In genomic region chr7:112180235-112180705, GRCm38 (mm10) we compare ENCODE assay signal across 9 mouse cellular contexts. TPM values are rescaled to one million over a fixed set of nuclear protein-coding genes. Genes with fewer than 3 reads are reported as not detected.
DNase-seq lines count a peak whose midpoint lies in the region; ATAC-seq and TF ChIP-seq lines count a peak whose summit lies in the region.
"Had no signal": no experiment of that assay in that cellular context is flagged by ENCODE, and none has a peak within 500 bp of the region (broad histone marks: within the 10 kb centered on the region; RNA-seq: fewer than 3 reads in every experiment).

No protein-coding gene starts in this region.

- H3K9me3 ChIP-seq in forebrain, embryonic 12.5 days = no peaks in the 10 kb centered on the region
- H3K9me3 ChIP-seq in heart, postnatal 0 days (replicated peaks; ENCODE audit: control insufficient read depth, low read length) = no peaks in the 10 kb centered on the region
- H3K9me3 ChIP-seq in liver, embryonic 14.5 days (ENCODE audit: control insufficient read depth, low read length) = no peaks in the 10 kb centered on the region
- no peaks in the 10 kb centered on the region for H3K9me3 ChIP-seq in neural tube, embryonic 12.5 days
- no peaks in the 10 kb centered on the region for H3K9me3 ChIP-seq in stomach, postnatal 0 days (ENCODE audit: control insufficient read depth, low read length)

- no peaks in the 10 kb centered on the region for H3K36me3 ChIP-seq in forebrain, embryonic 12.5 days (replicated peaks)
- no peaks in the 10 kb centered on the region for H3K36me3 ChIP-seq in heart, postnatal 0 days (replicated peaks; ENCODE audit: control insufficient read depth, insufficient read depth, low read length)
- H3K36me3 ChIP-seq in liver, embryonic 14.5 days (replicated peaks; ENCODE audit: control insufficient read depth, insufficient read depth, low read depth) = no peaks in the 10 kb centered on the region
- no peaks in the 10 kb centered on the region for H3K36me3 ChIP-seq in neural tube, embryonic 12.5 days
- no peaks in the 10 kb centered on the region for H3K36me3 ChIP-seq in stomach, postnatal 0 days (ENCODE audit: control insufficient read depth, insufficient read depth, low read length)

- ATAC-seq in CD4-positive, CD25-positive, alpha-beta regulatory T cell, adult 4 months = peak; percentile 87
- peak; percentile 72 for ATAC-seq in forebrain, embryonic 12.5 days (ENCODE audit: low FRiP score)
- peak; percentile 85 for ATAC-seq in heart, postnatal 0 days (ENCODE audit: insufficient read depth, low read depth)
- ATAC-seq in liver, embryonic 14.5 days (ENCODE audit: insufficient read depth) = peak; percentile 61; the same call in 1 of the 2 replicates
- peak; percentile 77 for ATAC-seq in neural tube, embryonic 12.5 days (ENCODE audit: low FRiP score, low read depth)
- ATAC-seq in stomach, postnatal 0 days (ENCODE audit: low FRiP score, low TSS enrichment) = peak; percentile 88

- DNase-seq in c-Kit-positive CD71-negative TER-119-negative erythroid progenitor cells, embryonic 14.5 days (ENCODE audit: low read depth) = peak; percentile 51
- DNase-seq in heart, postnatal 0 days (ENCODE audit: low spot score) = peak; percentile 95
- DNase-seq in kidney, postnatal 36 days = peak; percentile 84 to 90
- DNase-seq in liver, embryonic 14.5 days (ENCODE audit: low read depth in 3 of 3, low spot score in 3 of 3) = peak; percentile 33 to 42 (median 42)
- DNase-seq in stomach, postnatal 0 days (ENCODE audit: low spot score) = peak; percentile 89

- 0 out of 2 replicates have a peak overlapping the region, but pooled peaks have one; percentile 19 for H3K4me2 ChIP-seq in forebrain, embryonic 12.5 days
- H3K4me2 ChIP-seq in heart, postnatal 0 days (ENCODE audit: low read depth, low read length) = peak overlapping the region; percentile 55
- H3K4me2 ChIP-seq in liver, embryonic 14.5 days (ENCODE audit: low read depth) = no peak overlapping the region
- H3K4me2 ChIP-seq in neural tube, embryonic 12.5 days (replicated peaks) = peak overlapping the region; percentile 38
- peak overlapping the region; percentile 39; the same call in 1 of the 2 replicates for H3K4me2 ChIP-seq in stomach, postnatal 0 days (replicated peaks; ENCODE audit: low read depth)

- WGBS in forebrain, embryonic 12.5 days = 16% methylated on average over 7 of the region's 10 CpGs
- 3% methylated on average over 10 of the region's 10 CpGs for WGBS in heart, postnatal 0 days
- 11% methylated on average over 7 of the region's 10 CpGs for WGBS in liver, embryonic 14.5 days (ENCODE audit: insufficient replicate concordance)
- 15% methylated on average over 7 of the region's 10 CpGs for WGBS in neural tube, embryonic 12.5 days
- 3% methylated on average over 9 of the region's 10 CpGs for WGBS in stomach, postnatal 0 days

- peaks cover 6% of the 10 kb centered on the region; the same call in 1 of the 2 replicates for H3K27me3 ChIP-seq in forebrain, embryonic 12.5 days
- H3K27me3 ChIP-seq in heart, postnatal 0 days (ENCODE audit: control insufficient read depth, insufficient read depth, low read length) = no peaks in the 10 kb centered on the region
- no peaks in the 10 kb centered on the region for H3K27me3 ChIP-seq in liver, embryonic 14.5 days (ENCODE audit: control insufficient read depth, insufficient read depth, low read length)
- H3K27me3 ChIP-seq in neural tube, embryonic 12.5 days (replicated peaks) = no peaks in the 10 kb centered on the region
- no peaks in the 10 kb centered on the region for H3K27me3 ChIP-seq in stomach, postnatal 0 days (ENCODE audit: control insufficient read depth, insufficient read depth, low read length)

- H3K27ac ChIP-seq in forebrain, embryonic 12.5 days = no peak overlapping the region
- H3K27ac ChIP-seq in heart, postnatal 0 days (ENCODE audit: low read depth) = no peak overlapping the region
- H3K27ac ChIP-seq in liver, embryonic 14.5 days = no peak overlapping the region
- no peak overlapping the region for H3K27ac ChIP-seq in neural tube, embryonic 12.5 days
- H3K27ac ChIP-seq in stomach, postnatal 0 days (replicated peaks) = peak overlapping the region; percentile 46; the same call in 1 of the 2 replicates

- H3K4me3 ChIP-seq in forebrain, embryonic 12.5 days (replicated peaks) = no peak overlapping the region
- H3K4me3 ChIP-seq in heart, postnatal 0 days (ENCODE audit: low read depth, low read length) = peak overlapping the region; percentile 19
- H3K4me3 ChIP-seq in liver, embryonic 14.5 days (ENCODE audit: insufficient read depth in 1 of 2, low read depth in 2 of 2, low read length in 2 of 2) = no peak overlapping the region
- no peak overlapping the region for H3K4me3 ChIP-seq in neural tube, embryonic 12.5 days
- H3K4me3 ChIP-seq in stomach, postnatal 0 days (ENCODE audit: low read depth, low read length) = no peak overlapping the region
- H3K4me3 ChIP-seq: erythroblast, embryonic 14.5 days had no signal

- peak; percentile 99 for TF ChIP-seq CTCF in heart, postnatal 0 days (IDR thresholded peaks at IDR 0.05; ENCODE audit: low read depth)
- TF ChIP-seq CTCF in liver, embryonic 14.5 days (IDR thresholded peaks at IDR 0.05; ENCODE audit: low read depth) = peak; percentile 93
- peak; percentile 98 for TF ChIP-seq CTCF in stomach, postnatal 0 days (IDR thresholded peaks at IDR 0.05; ENCODE audit: low read depth)

- TF ChIP-seq EP300 in heart, postnatal 0 days (IDR thresholded peaks at IDR 0.05; ENCODE audit: low read depth) = no peak
- TF ChIP-seq EP300 in liver, embryonic 14.5 days (IDR thresholded peaks at IDR 0.05; ENCODE audit: low read depth) = no peak
- TF ChIP-seq EP300 in stomach, postnatal 0 days (optimal IDR thresholded peaks at IDR 0.05) = no peak

- H3K4me1 ChIP-seq in forebrain, embryonic 12.5 days = peaks cover 7% of the 10 kb centered on the region; the same call in 1 of the 2 replicates
- H3K4me1 ChIP-seq in heart, postnatal 0 days (ENCODE audit: control insufficient read depth, insufficient read depth) = 0 out of 2 replicates have a peak, but pooled peaks cover 4% of the 10 kb centered on the region
- peaks cover 0 to 2% of the 10 kb centered on the region in 2 experiments; a peak in 2 of 4 replicates for H3K4me1 ChIP-seq in liver, embryonic 14.5 days (replicated peaks; ENCODE audit: control insufficient read depth in 2 of 2, insufficient read depth in 2 of 2, low read length in 1 of 2)
- H3K4me1 ChIP-seq in neural tube, embryonic 12.5 days = no peaks in the 10 kb centered on the region
- H3K4me1 ChIP-seq in stomach, postnatal 0 days (replicated peaks; ENCODE audit: control insufficient read depth, insufficient read depth) = no peaks in the 10 kb centered on the region

- H3K9ac ChIP-seq in forebrain, embryonic 12.5 days = no peak overlapping the region
- 0 out of 2 replicates have a peak overlapping the region, but pooled peaks have one; percentile 41 for H3K9ac ChIP-seq in heart, postnatal 0 days (replicated peaks; ENCODE audit: low read depth, low read length)
- no peak overlapping the region for H3K9ac ChIP-seq in liver, embryonic 14.5 days (replicated peaks)
- no peak overlapping the region for H3K9ac ChIP-seq in neural tube, embryonic 12.5 days
- no peak overlapping the region for H3K9ac ChIP-seq in stomach, postnatal 0 days (ENCODE audit: low read length)

RNA-seq across cellular contexts. Expression of gene Dkk3, which starts 21.4 kb away (rescaled TPM):
- polyA plus RNA-seq in CD4-positive, CD25-positive, alpha-beta regulatory T cell, adult 4 months (2017; shearing (Covaris generic)) = 1 to 10 TPM; 1.3 to 1.7 TPM
- polyA plus RNA-seq in forebrain, embryonic 12.5 days (2016; fragmentation: Nextera tagmentation; extraction: Ambion mirVana) = 21.5 and 28.7 TPM in 2 replicates
- 53.8 and 56.0 TPM in 2 replicates for total RNA-seq in heart, postnatal 0 days (2014; rRNA removed; ENCODE audit: low replicate concordance)
- 90.6 and 96.6 TPM in 2 replicates for polyA plus RNA-seq in heart, postnatal 0 days (2015; fragmentation: Nextera tagmentation; extraction: Ambion mirVana)
- 1.1 and 1.5 TPM in 2 replicates for polyA plus RNA-seq in liver, embryonic 14.5 days (2012; rRNA removed)
- 2.3 and 2.4 TPM in 2 replicates for polyA plus RNA-seq in liver, embryonic 14.5 days (2014; fragmentation: Nextera tagmentation; extraction: Ambion mirVana)
- polyA plus RNA-seq in neural tube, embryonic 12.5 days (2016; fragmentation: Nextera tagmentation; extraction: Ambion mirVana) = 17.2 and 17.4 TPM in 2 replicates
- polyA plus RNA-seq in stomach, postnatal 0 days (2015; fragmentation: Nextera tagmentation; extraction: Ambion mirVana) = 39.1 and 40.0 TPM in 2 replicates
- polyA plus RNA-seq: erythroblast, embryonic 14.5 days had no signal

RNA-seq across cellular contexts. Expression of gene Mical2, which starts 45.4 kb away (rescaled TPM):
- polyA plus RNA-seq in CD4-positive, CD25-positive, alpha-beta regulatory T cell, adult 4 months (2017; shearing (Covaris generic)) = 1 to 10 TPM; 2.1 to 2.4 TPM
- polyA plus RNA-seq in forebrain, embryonic 12.5 days (2016; fragmentation: Nextera tagmentation; extraction: Ambion mirVana) = 2.3 and 3.4 TPM in 2 replicates
- 136 and 169 TPM in 2 replicates for total RNA-seq in heart, postnatal 0 days (2014; rRNA removed; ENCODE audit: low replicate concordance)
- 59.9 and 78.1 TPM in 2 replicates for polyA plus RNA-seq in heart, postnatal 0 days (2015; fragmentation: Nextera tagmentation; extraction: Ambion mirVana)
- 1.3 and 1.4 TPM in 2 replicates for polyA plus RNA-seq in liver, embryonic 14.5 days (2012; rRNA removed)
- 1.1 and 1.2 TPM in 2 replicates for polyA plus RNA-seq in liver, embryonic 14.5 days (2014; fragmentation: Nextera tagmentation; extraction: Ambion mirVana)
- polyA plus RNA-seq in neural tube, embryonic 12.5 days (2016; fragmentation: Nextera tagmentation; extraction: Ambion mirVana) = 1.4 and 2.0 TPM in 2 replicates
- polyA plus RNA-seq in stomach, postnatal 0 days (2015; fragmentation: Nextera tagmentation; extraction: Ambion mirVana) = 8.4 and 8.8 TPM in 2 replicates
- polyA plus RNA-seq: erythroblast, embryonic 14.5 days had no signal

Comparison
In these comparisons a context has a peak if more than half of its experiments do, and no peak if none do; other contexts are left out.
1. DNase-seq: peak in every context shown above with its lines; median percentile 95 in heart, postnatal 0 days; 89 in stomach, postnatal 0 days; 87 in kidney, postnatal 36 days; 51 in c-Kit-positive CD71-negative TER-119-negative erythroid progenitor cells, embryonic 14.5 days; 42 in liver, embryonic 14.5 days.